Mouse (Mus musculus): Measurements from ENCODE around the gene Usp29. TPM values are rescaled to one million over a fixed set of nuclear protein-coding genes. Genes with fewer than 3 reads are reported as not detected.

The Usp29 gene
- polyA plus RNA-seq, 1 experiment from 2014 or later: 22.2 TPM

DNA sequence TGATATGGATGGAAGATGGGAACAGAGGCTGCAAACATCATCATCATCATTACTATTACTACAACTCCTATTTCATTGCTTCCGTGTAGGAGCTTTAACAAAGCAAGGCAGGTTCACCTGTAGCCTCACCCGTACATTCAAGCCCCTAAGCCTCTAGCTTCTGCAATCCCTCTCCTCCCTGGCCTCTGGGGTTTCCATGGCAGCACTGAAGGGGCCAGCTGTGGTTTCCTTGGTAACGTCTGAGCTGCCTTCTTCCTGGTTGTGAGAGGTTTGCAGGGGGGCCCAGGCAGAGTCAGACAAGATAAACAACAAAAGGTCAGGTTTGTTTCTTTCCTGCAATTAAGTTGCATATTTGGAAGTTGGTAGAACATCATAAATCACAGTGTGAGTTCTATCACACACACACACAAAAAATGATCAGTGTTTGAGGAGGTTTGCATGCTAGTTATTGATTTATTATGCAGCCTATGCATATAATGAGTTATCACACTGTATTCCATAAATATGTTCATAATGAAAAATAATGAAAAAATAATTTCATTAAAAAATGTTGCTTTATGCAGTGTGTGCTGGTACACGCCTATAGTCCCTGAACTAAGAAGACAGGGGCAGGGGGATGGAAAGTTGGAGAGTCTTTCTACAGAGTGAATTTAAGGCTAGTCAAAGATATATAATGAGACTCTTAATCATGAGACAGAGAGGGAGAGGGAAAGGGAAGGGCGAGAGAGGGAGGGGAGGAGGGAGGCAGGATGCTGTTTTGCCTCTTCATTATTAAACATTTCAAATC is 121.5 kb downstream of the Usp29 start:
- no peaks in the 10 kb centered on the region for H3K36me3 ChIP-seq (ENCODE audit: control insufficient read depth, insufficient read depth, low read length)
- 40% methylated on average over 5 of the region's 5 CpGs for WGBS
- DNase-seq (ENCODE audit: low spot score) (peak; percentile 78), ATAC-seq (ENCODE audit: insufficient number of reproducible peaks, low FRiP score, low TSS enrichment, low read depth) (peak; percentile 70; the same call in 1 of the 2 replicates)
- no peak overlapping the region for H3K4me2 ChIP-seq (ENCODE audit: low read depth, severe bottlenecking)
- no peak overlapping the region for H3K27ac ChIP-seq (replicated peaks; ENCODE audit: low read depth, low read length)
- H3K4me3 ChIP-seq (ENCODE audit: low read depth, low read length): no peak overlapping the region
- H3K27me3 ChIP-seq (ENCODE audit: control insufficient read depth, insufficient read depth, low read length): no peaks in the 10 kb centered on the region
- H3K4me1 ChIP-seq (ENCODE audit: control insufficient read depth, insufficient read depth, low read length): peaks cover 8% of the 10 kb centered on the region; the same call in 1 of the 2 replicates
- H3K9me3 ChIP-seq (ENCODE audit: control insufficient read depth, low read length): no peaks in the 10 kb centered on the region
- no peak overlapping the region for H3K9ac ChIP-seq (ENCODE audit: low read length)

DNA sequence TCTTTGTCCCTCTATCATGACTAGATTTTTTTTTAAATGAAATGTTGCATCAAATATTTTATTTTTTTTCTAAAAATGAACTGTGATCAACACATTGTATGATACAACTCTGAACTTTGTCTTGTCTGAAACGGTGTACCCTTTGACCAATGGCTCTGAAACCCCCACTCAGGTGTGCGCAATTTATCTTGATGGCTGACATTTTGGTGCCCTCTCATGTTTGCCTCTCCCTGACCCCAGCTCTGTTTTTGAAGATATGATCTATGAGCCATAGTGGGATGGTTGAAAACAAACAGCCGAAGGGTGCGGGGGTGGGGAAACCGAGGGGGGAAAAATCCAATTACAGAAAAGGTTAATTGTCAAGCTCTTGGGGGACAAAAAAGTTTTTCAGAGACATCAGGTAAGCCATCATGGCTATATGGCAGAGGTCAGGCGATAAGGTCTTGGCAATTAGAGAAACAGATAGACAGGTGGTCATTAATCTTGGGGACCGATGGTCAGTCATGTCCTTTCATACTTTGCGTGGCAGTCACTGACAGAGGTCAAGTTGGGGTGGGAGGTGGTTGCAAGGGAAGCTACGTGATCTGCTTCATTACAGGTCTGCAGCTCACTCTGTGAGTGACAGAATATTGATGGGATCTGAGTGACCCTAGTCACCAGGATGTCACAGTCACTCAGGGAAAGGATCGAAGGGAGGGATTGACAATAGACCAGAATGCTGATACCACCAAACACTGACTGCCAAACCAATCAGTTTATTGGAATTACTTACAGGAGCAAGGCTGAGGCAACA is 125.4 kb downstream of the Usp29 start:
- Histone ChIP-seq H3K9me3 (ENCODE audit: control insufficient read depth, low read length) (no peaks in the 10 kb centered on the region), H3K36me3 (ENCODE audit: control insufficient read depth, insufficient read depth, low read length) (no peaks in the 10 kb centered on the region), H3K4me1 (ENCODE audit: control insufficient read depth, insufficient read depth, low read length) (peaks cover 18% of the 10 kb centered on the region; the same call in 1 of the 2 replicates), H3K9ac (ENCODE audit: low read length) (no peak overlapping the region), H3K27ac (replicated peaks; ENCODE audit: low read depth, low read length) (no peak overlapping the region), H3K4me3 (ENCODE audit: low read depth, low read length) (no peak overlapping the region), H3K4me2 (ENCODE audit: low read depth, severe bottlenecking) (no peak overlapping the region), H3K27me3 (ENCODE audit: control insufficient read depth, insufficient read depth, low read length) (no peaks in the 10 kb centered on the region)
- no peak for ATAC-seq (ENCODE audit: insufficient number of reproducible peaks, low FRiP score, low TSS enrichment, low read depth)
- 58% methylated on average over 10 of the region's 10 CpGs for WGBS
- no peak for DNase-seq (ENCODE audit: low spot score)

DNA sequence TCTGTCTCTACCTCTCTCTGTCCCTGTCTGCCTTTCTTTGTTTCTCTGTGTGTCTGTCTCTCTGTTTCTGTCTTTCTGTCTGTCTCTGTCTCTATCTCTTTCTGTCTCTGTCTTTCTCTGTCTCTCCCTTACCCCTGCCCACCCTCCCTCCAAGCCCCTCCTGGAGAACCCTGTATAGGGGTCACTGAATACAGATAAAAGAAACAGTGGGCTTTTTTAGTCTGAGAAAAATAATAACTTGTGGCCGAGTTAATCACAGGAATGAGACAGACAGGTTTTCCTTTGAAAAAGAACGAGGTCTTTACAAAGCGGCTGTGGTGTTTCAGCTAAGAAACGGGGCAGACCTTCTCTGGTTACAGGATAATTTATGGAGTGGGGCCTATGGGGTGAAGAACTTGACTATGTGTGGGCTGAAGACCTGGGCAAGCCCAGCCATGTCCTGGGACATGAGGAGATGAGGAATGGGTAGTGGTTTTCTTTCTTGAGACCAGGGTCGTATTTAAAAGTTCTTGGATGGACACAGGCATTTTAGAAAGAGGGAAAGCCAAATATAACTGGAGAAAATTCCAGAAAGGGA is 128.4 kb downstream of the Usp29 start:
- Histone ChIP-seq H3K4me2 (ENCODE audit: low read depth, severe bottlenecking) (no peak overlapping the region), H3K27me3 (ENCODE audit: control insufficient read depth, insufficient read depth, low read length) (no peaks in the 10 kb centered on the region)
- WGBS: 9% methylated on average over 5 of the region's 5 CpGs

GRCm38 (mm10) chr7:6860689-6861088 is 130.3 kb downstream of the Usp29 start:
- peak; percentile 73 for ATAC-seq (ENCODE audit: insufficient number of reproducible peaks, low FRiP score, low TSS enrichment, low read depth)
- peak; percentile 72 for DNase-seq (ENCODE audit: low spot score)
- no peaks in the 10 kb centered on the region for H3K9me3 ChIP-seq (ENCODE audit: control insufficient read depth, low read length)
- no peaks in the 10 kb centered on the region for H3K36me3 ChIP-seq (ENCODE audit: control insufficient read depth, insufficient read depth, low read length)
- H3K4me3 ChIP-seq (ENCODE audit: low read depth, low read length): no peak overlapping the region
- H3K9ac ChIP-seq (ENCODE audit: low read length): no peak overlapping the region
- H3K4me2 ChIP-seq (ENCODE audit: low read depth, severe bottlenecking): no peak overlapping the region
- WGBS: 12% methylated on average over 6 of the region's 6 CpGs
- no peak overlapping the region; the same call in 1 of the 2 replicates for H3K27ac ChIP-seq (replicated peaks; ENCODE audit: low read depth, low read length)
- peaks cover 12% of the 10 kb centered on the region; the same call in 1 of the 2 replicates for H3K4me1 ChIP-seq (ENCODE audit: control insufficient read depth, insufficient read depth, low read length)
- H3K27me3 ChIP-seq (ENCODE audit: control insufficient read depth, insufficient read depth, low read length): no peaks in the 10 kb centered on the region

More for the DNA sequence above, 128.4 kb downstream of the Usp29 start:
- H3K9ac ChIP-seq (ENCODE audit: low read length): no peak overlapping the region
- H3K4me3 ChIP-seq (ENCODE audit: low read depth, low read length): no peak overlapping the region
- no peaks in the 10 kb centered on the region for H3K36me3 ChIP-seq (ENCODE audit: control insufficient read depth, insufficient read depth, low read length)
- ATAC-seq (ENCODE audit: insufficient number of reproducible peaks, low FRiP score, low TSS enrichment, low read depth) (peak; percentile 67), DNase-seq (ENCODE audit: low spot score) (peak; percentile 51)
- peaks cover 12% of the 10 kb centered on the region; the same call in 1 of the 2 replicates for H3K4me1 ChIP-seq (ENCODE audit: control insufficient read depth, insufficient read depth, low read length)
- H3K9me3 ChIP-seq (ENCODE audit: control insufficient read depth, low read length): no peaks in the 10 kb centered on the region
- peak overlapping the region; percentile 86 for H3K27ac ChIP-seq (replicated peaks; ENCODE audit: low read depth, low read length)

DNA sequence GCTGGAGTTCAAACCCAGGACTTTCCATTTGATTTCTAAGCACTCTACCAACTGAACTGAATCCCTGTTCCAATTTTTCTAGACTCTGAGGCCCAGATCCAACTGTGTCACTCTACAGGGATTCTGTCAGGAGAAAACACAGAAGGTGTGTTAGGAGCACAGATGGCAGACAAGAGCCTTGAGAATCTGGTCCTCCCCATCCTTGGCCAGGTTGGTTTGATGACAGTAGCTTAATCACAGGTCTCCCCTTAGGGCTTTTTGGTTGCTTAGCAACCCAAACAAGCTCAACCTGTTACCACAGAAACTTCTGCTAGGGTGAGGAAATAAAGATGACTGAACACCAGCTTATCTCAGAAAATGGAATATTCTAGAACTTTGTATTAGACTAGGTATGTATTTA is 136.0 kb downstream of the Usp29 start:
- no peak overlapping the region for H3K4me2 ChIP-seq (ENCODE audit: low read depth, severe bottlenecking)
- H3K27ac ChIP-seq (replicated peaks; ENCODE audit: low read depth, low read length): no peak overlapping the region
- H3K36me3 ChIP-seq (ENCODE audit: control insufficient read depth, insufficient read depth, low read length): no peaks in the 10 kb centered on the region
- no peak overlapping the region for H3K9ac ChIP-seq (ENCODE audit: low read length)
- H3K9me3 ChIP-seq (ENCODE audit: control insufficient read depth, low read length): no peaks in the 10 kb centered on the region
- H3K4me3 ChIP-seq (ENCODE audit: low read depth, low read length): no peak overlapping the region
- H3K27me3 ChIP-seq (ENCODE audit: control insufficient read depth, insufficient read depth, low read length): no peaks in the 10 kb centered on the region
- DNase-seq (ENCODE audit: low spot score) (no peak), ATAC-seq (ENCODE audit: insufficient number of reproducible peaks, low FRiP score, low TSS enrichment, low read depth) (no peak)
- H3K4me1 ChIP-seq (ENCODE audit: control insufficient read depth, insufficient read depth, low read length): no peaks in the 10 kb centered on the region; the same call in 1 of the 2 replicates

DNA sequence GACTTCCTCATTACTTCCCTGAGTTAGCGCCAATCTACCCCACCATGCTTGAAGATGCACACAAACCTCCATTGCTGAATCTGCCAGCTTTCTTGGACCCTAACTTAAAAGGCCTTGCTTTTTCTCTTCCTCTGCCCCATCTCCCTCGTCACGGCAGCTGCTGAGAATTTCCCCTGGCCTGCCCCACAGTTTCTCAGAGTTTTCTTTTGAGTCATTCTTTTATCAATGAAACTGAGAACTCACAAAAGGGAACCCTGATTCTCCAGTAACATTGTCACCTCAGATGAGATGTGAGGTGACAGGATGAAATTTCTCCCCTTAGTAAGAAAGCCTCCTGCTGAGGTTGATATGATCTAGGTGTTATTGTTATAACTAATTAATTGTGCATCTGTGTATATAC is 138.5 kb downstream of the Usp29 start:
- ATAC-seq (ENCODE audit: insufficient number of reproducible peaks, low FRiP score, low TSS enrichment, low read depth): no peak
- WGBS: 89% methylated on average over 3 of the region's 3 CpGs

GRCm38 (mm10) chr7:6869556-6869955 is 139.2 kb downstream of the Usp29 start:
- Histone ChIP-seq H3K4me1 (ENCODE audit: control insufficient read depth, insufficient read depth, low read length) (no peaks in the 10 kb centered on the region), H3K4me3 (ENCODE audit: low read depth, low read length) (no peak overlapping the region), H3K27ac (replicated peaks; ENCODE audit: low read depth, low read length) (no peak overlapping the region), H3K9ac (ENCODE audit: low read length) (no peak overlapping the region), H3K36me3 (ENCODE audit: control insufficient read depth, insufficient read depth, low read length) (no peaks in the 10 kb centered on the region), H3K9me3 (ENCODE audit: control insufficient read depth, low read length) (no peaks in the 10 kb centered on the region), H3K4me2 (ENCODE audit: low read depth, severe bottlenecking) (no peak overlapping the region), H3K27me3 (ENCODE audit: control insufficient read depth, insufficient read depth, low read length) (no peaks in the 10 kb centered on the region)
- DNase-seq (ENCODE audit: low spot score) (no peak), ATAC-seq (ENCODE audit: insufficient number of reproducible peaks, low FRiP score, low TSS enrichment, low read depth) (no peak)
- WGBS: 88% methylated on average over 1 of the region's 1 CpGs

More for the DNA sequence above, 138.5 kb downstream of the Usp29 start:
- Histone ChIP-seq H3K27ac (replicated peaks; ENCODE audit: low read depth, low read length) (no peak overlapping the region), H3K4me3 (ENCODE audit: low read depth, low read length) (no peak overlapping the region), H3K27me3 (ENCODE audit: control insufficient read depth, insufficient read depth, low read length) (no peaks in the 10 kb centered on the region), H3K4me2 (ENCODE audit: low read depth, severe bottlenecking) (no peak overlapping the region), H3K36me3 (ENCODE audit: control insufficient read depth, insufficient read depth, low read length) (no peaks in the 10 kb centered on the region), H3K9me3 (ENCODE audit: control insufficient read depth, low read length) (no peaks in the 10 kb centered on the region), H3K9ac (ENCODE audit: low read length) (no peak overlapping the region), H3K4me1 (ENCODE audit: control insufficient read depth, insufficient read depth, low read length) (no peaks in the 10 kb centered on the region)
- DNase-seq (ENCODE audit: low spot score): no peak

DNA sequence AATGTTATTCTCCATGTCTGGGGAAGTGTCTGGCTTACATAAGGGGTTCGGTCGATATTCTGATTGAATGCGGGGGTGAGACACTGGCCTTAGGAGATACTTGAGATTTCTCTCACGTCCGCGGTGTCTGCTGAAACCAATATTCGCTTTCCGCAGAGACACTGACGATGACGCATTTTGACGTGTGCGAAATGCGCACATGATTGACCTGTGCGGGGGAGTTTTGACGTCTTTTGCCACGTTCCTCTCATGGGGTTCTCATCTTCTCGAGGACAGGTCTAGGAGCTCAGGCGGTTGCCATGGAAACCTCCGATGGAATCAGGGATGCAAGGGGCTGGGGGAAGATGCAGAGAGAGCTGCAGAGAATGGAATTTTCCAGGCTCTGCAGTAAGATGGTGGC is 144.1 kb downstream of the Usp29 start:
- Histone ChIP-seq H3K27me3 (ENCODE audit: control insufficient read depth, insufficient read depth, low read length) (no peaks in the 10 kb centered on the region), H3K4me2 (ENCODE audit: low read depth, severe bottlenecking) (no peak overlapping the region), H3K9me3 (ENCODE audit: control insufficient read depth, low read length) (no peaks in the 10 kb centered on the region), H3K36me3 (ENCODE audit: control insufficient read depth, insufficient read depth, low read length) (no peaks in the 10 kb centered on the region), H3K4me1 (ENCODE audit: control insufficient read depth, insufficient read depth, low read length) (no peaks in the 10 kb centered on the region), H3K27ac (replicated peaks; ENCODE audit: low read depth, low read length) (no peak overlapping the region), H3K9ac (ENCODE audit: low read length) (no peak overlapping the region), H3K4me3 (ENCODE audit: low read depth, low read length) (no peak overlapping the region)
- ATAC-seq (ENCODE audit: insufficient number of reproducible peaks, low FRiP score, low TSS enrichment, low read depth) (no peak), DNase-seq (ENCODE audit: low spot score) (no peak)
- WGBS: 82% methylated on average over 19 of the region's 19 CpGs

All from limb, embryonic 11.5 days (tissue).